Mouse (Mus musculus): ENCODE results near the gene BC035044. TPM values are rescaled to one million over a fixed set of nuclear protein-coding genes. Genes with fewer than 3 reads are reported as not detected.

Gene BC035044
- polyA plus RNA-seq (2015; fragmentation: Illumina TruSeq; extraction: RNeasy Lipid Tissue Mini Kit (QIAGEN cat#74804); ENCODE audit: low read depth, low replicate concordance) = 4.2 TPM

GRCm38 (mm10) chr6:128890948-128891355, at the start of gene BC035044:
Gene BC035044 (minus strand): TSS chr6:128891126.

GRCm38 (mm10) chr6:128934081-128934480, 43.2 kb upstream of the BC035044 start, which contains the start of gene Clec2g:
Gene Clec2g (plus strand): TSS chr6:128934381.

DNA sequence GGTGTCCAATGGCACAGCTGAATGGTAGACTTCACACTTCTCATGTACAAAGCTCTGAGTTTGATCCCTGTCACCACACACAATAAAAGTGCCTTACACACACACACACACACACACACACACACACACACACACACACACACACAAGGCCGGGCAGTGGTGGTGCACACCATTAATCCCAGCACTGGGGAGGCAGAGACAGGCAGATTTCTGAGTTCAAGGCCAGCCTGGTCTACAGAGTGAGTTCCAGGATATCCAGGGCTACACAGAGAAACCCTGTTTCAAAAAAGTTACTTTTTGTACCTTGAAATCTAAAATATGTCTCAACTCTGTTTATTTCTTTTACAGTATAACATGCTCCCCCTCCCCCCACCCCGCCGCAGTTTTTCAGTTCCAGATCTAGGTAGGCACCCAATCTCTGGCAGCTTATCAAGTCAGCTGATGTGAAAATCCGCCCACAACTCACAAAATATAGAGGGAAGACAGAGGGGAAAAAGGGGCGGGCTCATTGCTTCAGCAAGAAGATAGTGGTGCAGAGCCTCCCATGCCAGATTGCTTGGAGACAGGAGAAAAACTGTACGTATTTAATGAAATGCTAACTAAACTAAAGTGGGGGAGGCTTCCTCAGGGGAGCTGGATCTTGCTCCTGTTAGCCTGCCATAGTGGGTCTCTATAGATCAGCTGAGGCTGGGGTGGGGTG, 3.7 kb downstream of the BC035044 start, which contains the start of gene Clec2i:
Gene Clec2i (plus strand): TSS at position 498 of the 700 bp plus-strand sequence.

GRCm38 (mm10) chr6:128826132-128826531, 64.8 kb downstream of the BC035044 start, which contains the start of the genes Gm44511 and Klrb1b:
Gene Gm44511 (minus strand): TSS chr6:128826315.
Gene Klrb1b (minus strand): TSS chr6:128826331.

Other genes with a start within 250 kb of the BC035044 start
- not detected for gene Clec2h, start 228.7 kb downstream of the BC035044 start, polyA plus RNA-seq (2015; fragmentation: Illumina TruSeq; extraction: RNeasy Lipid Tissue Mini Kit (QIAGEN cat#74804); ENCODE audit: low read depth, low replicate concordance)
- not detected for gene Klrb1, start 168.1 kb downstream of the BC035044 start, polyA plus RNA-seq (2015; fragmentation: Illumina TruSeq; extraction: RNeasy Lipid Tissue Mini Kit (QIAGEN cat#74804); ENCODE audit: low read depth, low replicate concordance)
- not detected for gene Klrb1c, start 101.9 kb downstream of the BC035044 start, polyA plus RNA-seq (2015; fragmentation: Illumina TruSeq; extraction: RNeasy Lipid Tissue Mini Kit (QIAGEN cat#74804); ENCODE audit: low read depth, low replicate concordance)
- gene Gm44511, start 64.8 kb downstream of the BC035044 start, polyA plus RNA-seq (2015; fragmentation: Illumina TruSeq; extraction: RNeasy Lipid Tissue Mini Kit (QIAGEN cat#74804); ENCODE audit: low read depth, low replicate concordance) = not detected
- not detected for gene Klrb1b, start 64.8 kb downstream of the BC035044 start, polyA plus RNA-seq (2015; fragmentation: Illumina TruSeq; extraction: RNeasy Lipid Tissue Mini Kit (QIAGEN cat#74804); ENCODE audit: low read depth, low replicate concordance)
- not detected for gene Clec2i, start 3.5 kb downstream of the BC035044 start, polyA plus RNA-seq (2015; fragmentation: Illumina TruSeq; extraction: RNeasy Lipid Tissue Mini Kit (QIAGEN cat#74804); ENCODE audit: low read depth, low replicate concordance)
- gene Clec2g, start 43.3 kb upstream of the BC035044 start, polyA plus RNA-seq (2015; fragmentation: Illumina TruSeq; extraction: RNeasy Lipid Tissue Mini Kit (QIAGEN cat#74804); ENCODE audit: low read depth, low replicate concordance) = not detected
- gene Klrb1f, start 154.8 kb upstream of the BC035044 start, polyA plus RNA-seq (2015; fragmentation: Illumina TruSeq; extraction: RNeasy Lipid Tissue Mini Kit (QIAGEN cat#74804); ENCODE audit: low read depth, low replicate concordance) = 0.28 TPM
- gene Clec2e, start 209.8 kb upstream of the BC035044 start, polyA plus RNA-seq (2015; fragmentation: Illumina TruSeq; extraction: RNeasy Lipid Tissue Mini Kit (QIAGEN cat#74804); ENCODE audit: low read depth, low replicate concordance) = not detected

All from brain, adult 10 weeks (tissue).